Mouse (Mus musculus): ENCODE measurements around the gene Hspa1l. TPM values are rescaled to one million over a fixed set of nuclear protein-coding genes. Genes with fewer than 3 reads are reported as not detected.
"Not testable (repeated sequence)": the region's sequence is repeated elsewhere in the genome, so short reads cannot be mapped to it uniquely, and the experiment has no call there.

Hspa1l gene
- polyA plus RNA-seq, 1 experiment, result not detected

- TF ChIP-seq POLR2A (IDR thresholded peaks at IDR 0.05; ENCODE audit: insufficient read depth, low read depth, low read length) (peak; percentile 74), CTCF (IDR thresholded peaks at IDR 0.05; ENCODE audit: insufficient read depth, low read depth, low read length) (no peak)
- peak within 1 kb of the TSS; percentile 96 for H3K27ac ChIP-seq (ENCODE audit: insufficient read depth, low read depth, low read length)
- under 1% methylated on average over 58 of the region's 58 CpGs for WGBS
- no peaks in the 10 kb centered on the region for H3K4me1 ChIP-seq (ENCODE audit: control insufficient read depth, insufficient read depth, low read length)
- peak within 1 kb of the TSS; percentile 82 for H3K4me3 ChIP-seq (ENCODE audit: insufficient read depth, low read depth, low read length)
These were observed 9.2 kb downstream of the Hspa1l start, which contains the start of gene Lsm2 for GRCm38 (mm10) chr17:34981690-34982180. Gene Lsm2, plus strand, starts transcription at chr17:34981862.

- TF ChIP-seq CTCF (IDR thresholded peaks at IDR 0.05; ENCODE audit: insufficient read depth, low read depth, low read length) (no peak), POLR2A (IDR thresholded peaks at IDR 0.05; ENCODE audit: insufficient read depth, low read depth, low read length) (no peak)
- Histone ChIP-seq H3K4me3 (ENCODE audit: insufficient read depth, low read depth, low read length) (peak overlapping the region; percentile 82), H3K4me1 (ENCODE audit: control insufficient read depth, insufficient read depth, low read length) (no peaks in the 10 kb centered on the region), H3K27ac (ENCODE audit: insufficient read depth, low read depth, low read length) (no peak overlapping the region)
- under 1% methylated on average over 15 of the region's 15 CpGs for WGBS
These were observed 9.8 kb downstream of the Hspa1l start for GRCm38 (mm10) chr17:34982328-34982727.

DNA sequence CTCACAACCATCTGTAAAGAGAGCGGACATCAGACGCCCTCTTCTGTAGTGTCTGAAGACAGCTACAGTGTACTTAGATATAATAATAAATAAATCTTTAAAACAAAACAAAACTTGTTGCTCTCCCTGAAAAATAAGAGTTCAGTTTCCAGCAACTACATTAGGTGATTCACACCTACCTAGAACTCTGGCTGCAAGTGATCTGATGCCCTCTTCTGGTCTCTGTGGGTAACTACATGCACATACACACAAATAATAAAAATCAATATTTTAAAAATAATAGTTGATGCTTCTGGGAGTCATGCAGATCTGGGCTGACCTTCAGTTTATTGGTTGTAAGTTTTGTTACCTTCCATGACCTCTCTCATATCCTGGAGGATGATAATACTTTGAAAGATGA, 11.7 kb downstream of the Hspa1l start:
- no peak overlapping the region for H3K27ac ChIP-seq (ENCODE audit: insufficient read depth, low read depth, low read length)
- 70% methylated on average over 2 of the region's 2 CpGs for WGBS
- H3K4me1 ChIP-seq (ENCODE audit: control insufficient read depth, insufficient read depth, low read length), result no peaks in the 10 kb centered on the region
- H3K4me3 ChIP-seq (ENCODE audit: insufficient read depth, low read depth, low read length), result no peak overlapping the region
- TF ChIP-seq POLR2A (IDR thresholded peaks at IDR 0.05; ENCODE audit: insufficient read depth, low read depth, low read length) (no peak), CTCF (IDR thresholded peaks at IDR 0.05; ENCODE audit: insufficient read depth, low read depth, low read length) (no peak)

GRCm38 (mm10) chr17:34994751-34995150, 22.2 kb downstream of the Hspa1l start:
- H3K4me1 ChIP-seq (ENCODE audit: control insufficient read depth, insufficient read depth, low read length), result 0 out of 2 replicates have a peak, but pooled peaks cover under 1% of the 10 kb centered on the region
- TF ChIP-seq POLR2A (IDR thresholded peaks at IDR 0.05; ENCODE audit: insufficient read depth, low read depth, low read length), result no peak
- TF ChIP-seq CTCF (IDR thresholded peaks at IDR 0.05; ENCODE audit: insufficient read depth, low read depth, low read length), result no peak

GRCm38 (mm10) chr17:34995192-34995591, 22.7 kb downstream of the Hspa1l start:
- WGBS, result 90% methylated on average over 4 of the region's 4 CpGs
- H3K27ac ChIP-seq (ENCODE audit: insufficient read depth, low read depth, low read length); H3K4me3 ChIP-seq (ENCODE audit: insufficient read depth, low read depth, low read length); H3K4me1 ChIP-seq (ENCODE audit: control insufficient read depth, insufficient read depth, low read length): not testable (repeated sequence)

More at GRCm38 (mm10) chr17:34994751-34995150, 22.2 kb downstream of the Hspa1l start:
- H3K27ac ChIP-seq (ENCODE audit: insufficient read depth, low read depth, low read length), result no peak overlapping the region
- H3K4me3 ChIP-seq (ENCODE audit: insufficient read depth, low read depth, low read length), result no peak overlapping the region

- H3K27ac ChIP-seq (ENCODE audit: insufficient read depth, low read depth, low read length); H3K4me1 ChIP-seq (ENCODE audit: control insufficient read depth, insufficient read depth, low read length); H3K4me3 ChIP-seq (ENCODE audit: insufficient read depth, low read depth, low read length): not testable (repeated sequence)
- WGBS, result 99% methylated on average over 4 of the region's 4 CpGs
These were observed 23.4 kb downstream of the Hspa1l start for GRCm38 (mm10) chr17:34995927-34996326.

GRCm38 (mm10) chr17:34996411-34997141, 24.1 kb downstream of the Hspa1l start:
- Histone ChIP-seq H3K27ac (ENCODE audit: insufficient read depth, low read depth, low read length) (no peak overlapping the region), H3K4me1 (ENCODE audit: control insufficient read depth, insufficient read depth, low read length) (peaks cover 4% of the 10 kb centered on the region), H3K4me3 (ENCODE audit: insufficient read depth, low read depth, low read length) (no peak overlapping the region)
- 92% methylated on average over 13 of the region's 14 CpGs for WGBS
- TF ChIP-seq POLR2A (IDR thresholded peaks at IDR 0.05; ENCODE audit: insufficient read depth, low read depth, low read length), result no peak
- TF ChIP-seq CTCF (IDR thresholded peaks at IDR 0.05; ENCODE audit: insufficient read depth, low read depth, low read length), result no peak

GRCm38 (mm10) chr17:34997142-34997483, 24.6 kb downstream of the Hspa1l start:
- 89% methylated on average over 5 of the region's 5 CpGs for WGBS
- TF ChIP-seq POLR2A (IDR thresholded peaks at IDR 0.05; ENCODE audit: insufficient read depth, low read depth, low read length) (no peak), CTCF (IDR thresholded peaks at IDR 0.05; ENCODE audit: insufficient read depth, low read depth, low read length) (no peak)
- Histone ChIP-seq H3K4me1 (ENCODE audit: control insufficient read depth, insufficient read depth, low read length) (peaks cover 4% of the 10 kb centered on the region), H3K4me3 (ENCODE audit: insufficient read depth, low read depth, low read length) (no peak overlapping the region), H3K27ac (ENCODE audit: insufficient read depth, low read depth, low read length) (no peak overlapping the region)

DNA sequence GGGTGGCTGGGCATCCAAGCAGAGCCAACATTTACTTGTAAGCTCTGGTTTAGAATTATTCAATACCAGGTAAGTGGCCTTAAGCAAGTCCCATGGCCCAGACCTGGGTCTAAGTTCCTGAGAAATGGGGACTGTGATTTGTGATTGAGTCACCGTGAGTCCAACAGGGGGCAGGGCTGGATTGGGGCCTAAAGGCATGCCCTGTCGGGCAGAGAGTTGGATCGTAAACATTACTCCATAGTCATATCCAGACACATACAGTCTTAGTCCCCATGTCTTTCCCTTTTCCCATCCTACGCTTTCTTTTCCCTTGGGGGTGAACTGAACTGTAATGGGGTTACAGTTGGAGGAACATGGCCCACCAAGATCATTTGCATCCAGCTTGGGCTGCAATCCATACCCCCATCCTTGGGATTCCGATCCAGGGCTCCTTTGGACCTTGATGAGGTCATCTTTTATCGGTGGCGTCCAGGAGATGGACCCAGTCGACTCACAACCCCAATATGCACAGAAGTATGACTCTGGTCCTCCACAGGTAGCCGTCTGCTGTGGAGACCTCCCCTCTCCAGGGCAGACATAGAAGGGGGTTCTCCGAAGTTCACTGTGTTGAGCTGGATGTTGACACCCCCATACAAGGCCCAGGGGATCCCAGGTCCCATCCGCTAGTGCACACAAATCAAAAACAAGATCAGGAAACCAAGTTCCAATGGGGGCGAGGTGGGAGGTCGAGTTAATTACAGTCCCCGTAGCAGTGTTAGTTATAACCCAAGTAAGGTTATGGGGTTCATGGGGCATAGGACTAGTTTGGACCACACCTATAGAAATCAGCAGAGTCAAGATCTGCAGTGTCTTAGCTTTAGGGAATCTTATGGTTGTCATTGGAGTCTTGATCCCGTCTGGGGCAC, 26.3 kb downstream of the Hspa1l start:
- Histone ChIP-seq H3K27ac (ENCODE audit: insufficient read depth, low read depth, low read length) (no peak overlapping the region), H3K4me3 (ENCODE audit: insufficient read depth, low read depth, low read length) (no peak overlapping the region), H3K4me1 (ENCODE audit: control insufficient read depth, insufficient read depth, low read length) (peaks cover 10% of the 10 kb centered on the region)
- TF ChIP-seq POLR2A (IDR thresholded peaks at IDR 0.05; ENCODE audit: insufficient read depth, low read depth, low read length) (no peak), CTCF (IDR thresholded peaks at IDR 0.05; ENCODE audit: insufficient read depth, low read depth, low read length) (no peak)
- WGBS, result 91% methylated on average over 15 of the region's 15 CpGs

DNA sequence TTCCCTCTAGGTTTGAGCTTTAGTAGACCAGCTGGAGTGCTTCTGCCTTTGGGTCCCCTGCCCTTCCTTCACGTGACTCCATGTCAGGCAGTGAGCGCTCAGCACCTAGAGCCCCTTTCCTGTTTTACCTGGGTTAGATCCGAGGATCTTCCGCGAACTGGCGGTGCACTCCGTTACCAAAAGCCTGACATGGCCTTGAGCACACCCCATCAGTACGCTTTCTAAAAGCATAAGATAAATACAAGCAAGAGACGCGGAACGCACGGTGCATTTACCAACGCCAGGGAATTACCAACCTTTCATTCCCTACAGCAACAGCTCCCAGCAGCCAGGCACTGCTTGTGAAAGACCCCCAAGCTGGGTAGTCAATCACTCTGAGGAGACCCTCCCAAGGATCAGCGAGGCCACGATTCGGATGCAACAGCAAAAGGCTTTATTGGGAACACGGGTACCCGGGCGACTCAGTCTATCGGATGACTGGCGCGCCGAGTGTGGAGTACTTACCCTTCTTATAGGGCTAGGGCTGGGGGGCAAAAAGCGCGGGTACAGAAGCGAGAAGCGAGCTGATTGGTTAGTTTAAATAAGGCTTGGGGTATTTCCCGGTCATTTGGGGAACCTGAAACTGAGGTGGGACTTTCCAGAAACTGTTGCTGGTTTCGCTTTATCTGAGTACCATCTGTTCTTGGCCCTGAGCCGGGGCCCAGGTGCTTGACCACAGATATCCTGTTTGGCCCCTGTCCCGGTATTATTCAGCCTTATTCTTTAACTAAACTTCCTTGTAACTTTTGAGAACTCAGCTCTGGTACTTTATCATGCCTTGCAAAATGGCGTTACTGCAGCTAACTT, 27.6 kb downstream of the Hspa1l start:
- WGBS, result 18% methylated on average over 30 of the region's 32 CpGs
- not testable (repeated sequence) for H3K27ac ChIP-seq (ENCODE audit: insufficient read depth, low read depth, low read length)
- Histone ChIP-seq H3K4me1 (ENCODE audit: control insufficient read depth, insufficient read depth, low read length) (peaks cover 10% of the 10 kb centered on the region), H3K4me3 (ENCODE audit: insufficient read depth, low read depth, low read length) (peak overlapping the region; percentile 84)
